ENCODE assay signal across 7 mouse cellular contexts in the genomic region with DNA sequence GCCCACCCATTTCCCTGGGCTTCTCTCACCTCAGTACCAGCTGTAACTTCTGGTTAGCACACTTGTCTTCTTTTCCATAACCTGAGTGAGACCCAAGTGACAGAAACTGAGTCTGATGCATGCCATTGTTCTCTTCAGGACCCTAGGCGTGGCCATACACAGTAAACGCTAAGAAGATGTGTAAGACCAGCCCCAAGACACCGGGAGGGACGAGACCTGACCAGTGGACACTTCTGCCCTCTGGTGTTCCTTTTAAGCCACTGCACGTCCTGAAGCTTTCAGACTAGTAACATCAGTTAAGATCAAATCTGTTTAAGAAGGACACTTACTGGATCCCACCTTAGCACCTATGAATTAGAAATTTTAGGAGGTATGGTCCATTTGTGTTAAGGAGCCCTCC. TPM values are rescaled to one million over a fixed set of nuclear protein-coding genes. Genes with fewer than 3 reads are reported as not detected.
A peak's percentile ranks its signal among the peaks of the same experiment; 100 is the strongest.
DNase-seq lines count a peak whose midpoint lies in the region; TF ChIP-seq lines count a peak whose summit lies in the region.

No protein-coding gene starts in this region.

- peaks cover 10 to 12% of the 10 kb centered on the region in 2 experiments for H3K4me1 ChIP-seq in CH12.LX (ENCODE audit: control insufficient read depth in 1 of 2, insufficient read depth in 2 of 2)

- H3K27me3 ChIP-seq in CH12.LX (replicated peaks): peaks cover 8% of the 10 kb centered on the region

- no peak overlapping the region for H3K27ac ChIP-seq in CH12.LX (ENCODE audit: insufficient read depth, low read depth)

- H3K4me2 ChIP-seq in CH12.LX (ENCODE audit: insufficient read depth, low read depth, poor library complexity, severe bottlenecking): no peak overlapping the region

- no peak for TF ChIP-seq EP300 in CH12.LX (IDR thresholded peaks at IDR 0.05; ENCODE audit: low read length)

- DNase-seq in 416B (ENCODE audit: low read depth) (peak; percentile 65), CH12.LX (ENCODE audit: extremely low read depth) (peak; percentile 75)
- peak; percentile 88 to 90 for DNase-seq in cerebellum, postnatal 10 days
- DNase-seq in gastrocnemius, adult 18-20 months (ENCODE audit: low spot score): peak; percentile 82
- peak; percentile 80 to 85 for DNase-seq in kidney, postnatal 36 days
- DNase-seq in lung, postnatal 4 days: peak; percentile 65 to 80
- DNase-seq in right cerebral cortex, adult 18-20 months: peak; percentile 69

- H3K9me3 ChIP-seq in CH12.LX (replicated peaks; ENCODE audit: low read length): peaks cover 1% of the 10 kb centered on the region

- dilution Hi-C loops in CH12.LX (cut with MboI; ENCODE audit: extremely low pct_ligation_motif_present, extremely low pct_unique_long_range_greater_than_20kb, low sequenced_read_pairs): no loop called here

- TF ChIP-seq CTCF in CH12.LX (conservative IDR thresholded peaks at IDR 0.05 in 1 of 2, IDR thresholded peaks at IDR 0.05 in 1 of 2; ENCODE audit: low read depth in 2 of 2, low read length in 2 of 2): peak; percentile 91 to 96

- H3K4me3 ChIP-seq in CH12.LX (replicated peaks in 1 of 3; ENCODE audit: low read depth in 2 of 3, low read length in 2 of 3, poor library complexity in 1 of 3): no peak overlapping the region

- H3K36me3 ChIP-seq in CH12.LX (replicated peaks in 1 of 2; ENCODE audit: control insufficient read depth in 1 of 2, insufficient read depth in 1 of 2, low read length in 1 of 2): no peaks in the 10 kb centered on the region

- no peaks in the 10 kb centered on the region for H3K79me2 ChIP-seq in CH12.LX (replicated peaks; ENCODE audit: control insufficient read depth, extremely low read depth, insufficient read depth, poor library complexity, severe bottlenecking)

- no peak overlapping the region for H3K9ac ChIP-seq in CH12.LX (ENCODE audit: insufficient read depth, low read depth)

- in situ Hi-C loops in CH12.LX (cut with MboI; ENCODE audit: low pct_ligation_motif_present, low pct_unique_long_range_greater_than_20kb, low sequenced_read_pairs): loop anchor here (10.0 kb wide), 1 partner anchor 190 kb away; no protein-coding TSS in a partner anchor

- no peak for TF ChIP-seq POLR2A in CH12.LX (IDR thresholded peaks at IDR 0.05; ENCODE audit: low read depth, low read length)

- TF ChIP-seq RAD21 in CH12.LX (IDR thresholded peaks at IDR 0.05; ENCODE audit: low read depth, low read length): peak; percentile 94

TF ChIP-seq in CH12.LX, 34 proteins besides CTCF, POLR2A, EP300 and RAD21:
- TF ChIP-seq ZKSCAN1 (IDR thresholded peaks at IDR 0.05; ENCODE audit: borderline replicate concordance, low read depth, low read length) (no peak), SMC3 (IDR thresholded peaks at IDR 0.05; ENCODE audit: low read depth, low read length) (peak; percentile 98), JUND (conservative IDR thresholded peaks at IDR 0.05; ENCODE audit: low read depth, low read length) (no peak), ZC3H11A (IDR thresholded peaks at IDR 0.05; ENCODE audit: low read depth, low read length) (peak; percentile 67)
TF ChIP-seq in CH12.LX: peak in this region for 2.

RNA-seq across cellular contexts. Expression of a gene that starts 12.0 kb away (rescaled TPM):
- not detected in 2 replicates for total RNA-seq in CH12.LX (2012; rRNA removed)
- not detected in 2 replicates for total RNA-seq in CH12.LX (2014; rRNA removed)
- not detected in 2 replicates for polyA plus RNA-seq in CH12.LX (2012; ENCODE audit: insufficient read length, low read depth)
- 10 to 100 TPM; 37.4 to 70.5 TPM for total RNA-seq in gastrocnemius, adult 18-20 months (2021)

RNA-seq across cellular contexts. Expression of a gene that starts 16.1 kb away (rescaled TPM):
- 7.5 and 9.1 TPM in 2 replicates for total RNA-seq in CH12.LX (2012; rRNA removed)
- total RNA-seq in CH12.LX (2014; rRNA removed): 2.4 and 2.8 TPM in 2 replicates
- polyA plus RNA-seq in CH12.LX (2012; ENCODE audit: insufficient read length, low read depth): 7.0 and 9.0 TPM in 2 replicates
- 1 to 10 TPM; 6.2 to 8.8 TPM for total RNA-seq in gastrocnemius, adult 18-20 months (2021)

Comparison
In these comparisons a context has a peak if more than half of its experiments do, and no peak if none do; other contexts are left out.
1. RNA of a gene that starts 12.0 kb away (total RNA-seq): 37.4 to 70.5 TPM in gastrocnemius, adult 18-20 months; not detected in CH12.LX; every median in the first group is over 10 times any median in the second.
2. Peak in every context shown above with its lines, with median percentiles within 50 percentile points of each other: DNase-seq.